Mouse (Mus musculus) forebrain, embryonic 15.5 days (tissue): Measurements from ENCODE around the gene Adcy1. TPM values are rescaled to one million over a fixed set of nuclear protein-coding genes. Genes with fewer than 3 reads are reported as not detected.
"Not testable (repeated sequence)": the region's sequence is repeated elsewhere in the genome, so short reads cannot be mapped to it uniquely, and the experiment has no call there.

ENCODE experiments used
- ATAC-seq: fragments of 200-750 bp; cut with Nextera tagmentation; replicated peaks from 2 replicates; pipeline ENCODE4 v1.8.0; 2017; ENCODE audit warnings: mild to moderate bottlenecking, moderate TSS enrichment, moderate library complexity
- H3K27ac ChIP-seq: fragments of 300-500 bp; sonication (generic); replicated peaks from 2 replicates; pipeline ENCODE4 v1.5.1; 2015; ENCODE audit warnings: mild to moderate bottlenecking, inconsistent platforms
- H3K27me3 ChIP-seq: fragments of 300-500 bp; sonication (generic); 2 replicates; pipeline ENCODE4 v1.6.1; 2015; ENCODE audit warnings: inconsistent platforms
- H3K36me3 ChIP-seq: fragments of 300-500 bp; sonication (generic); 2 replicates; pipeline ENCODE4 v1.6.1; 2015; ENCODE audit warnings: mild to moderate bottlenecking, inconsistent platforms
- H3K4me1 ChIP-seq: fragments of 300-500 bp; sonication (generic); 2 replicates; pipeline ENCODE4 v1.6.1; 2015; ENCODE audit warnings: inconsistent platforms
- H3K4me2 ChIP-seq: fragments of 300-500 bp; sonication (generic); replicated peaks from 2 replicates; pipeline ENCODE4 v1.6.1; 2015; ENCODE audit warnings: mild to moderate bottlenecking, inconsistent platforms
- H3K4me3 ChIP-seq: fragments of 300-500 bp; sonication (generic); 2 replicates; pipeline ENCODE4 v1.5.1; 2015; ENCODE audit warnings: mild to moderate bottlenecking, inconsistent platforms
- H3K9ac ChIP-seq: fragments of 300-500 bp; sonication (generic); replicated peaks from 2 replicates; pipeline ENCODE4 v1.6.1; 2015; ENCODE audit warnings: mild to moderate bottlenecking, inconsistent platforms
- H3K9me3 ChIP-seq: fragments of 300-500 bp; sonication (generic); 2 replicates; pipeline ENCODE4 v1.6.1; 2016; ENCODE audit warnings: inconsistent platforms
- WGBS: fragments of 180-500 bp; shearing (Covaris S2); methylation state at CpG from one replicate; pipeline ENCODE4 v1.1.7; 2015; ENCODE audit warnings: mixed read lengths; 5-methylcytosine and 5-hydroxymethylcytosine counted together
- polyA plus RNA-seq: library from polyadenylated mRNA; unstranded; fragments of >200 nt; fragmentation: Nextera tagmentation; extraction: Ambion mirVana; gene quantifications from 2 replicates; pipeline ENCODE4 v1.2.1, GENCODE M21; 2015

The Adcy1 gene
- polyA plus RNA-seq, 1 experiment from 2014 or later, result 6.9 TPM

DNA sequence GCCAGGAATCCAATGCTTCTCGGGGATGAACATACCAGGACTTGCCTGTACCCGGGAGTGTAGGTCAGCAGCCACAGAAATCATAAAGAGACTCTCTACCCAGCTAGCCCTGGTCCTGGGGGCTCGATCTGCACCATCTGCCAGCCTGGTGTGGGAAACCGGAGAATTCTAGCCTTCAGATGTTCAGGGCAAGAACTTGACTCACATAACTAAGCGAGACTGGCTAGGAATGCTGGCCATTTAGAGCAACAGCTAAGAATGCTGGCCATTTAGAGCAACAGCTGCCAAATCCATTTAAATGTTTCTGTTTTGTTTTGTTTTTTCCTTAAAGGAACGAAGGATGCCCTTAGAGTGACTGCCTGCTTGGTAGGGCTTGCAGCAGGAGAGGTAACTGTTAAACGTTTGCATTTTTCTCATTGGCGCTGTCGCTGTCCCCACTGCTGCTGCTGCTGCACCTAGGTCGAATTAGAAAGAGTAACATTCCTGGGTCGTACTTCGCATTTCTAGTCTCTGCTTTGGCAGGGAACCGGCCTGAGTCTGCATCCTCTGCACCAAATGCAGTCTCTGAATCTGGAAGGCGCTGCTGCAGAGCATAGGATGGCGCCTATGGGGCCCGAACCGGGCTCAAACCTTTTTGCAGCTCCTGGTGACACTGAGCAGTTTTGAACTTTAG is 149.0 kb downstream of the Adcy1 start:
- Histone ChIP-seq H3K27me3 (peaks cover 10% of the 10 kb centered on the region; the same call in 1 of the 2 replicates), H3K9ac (peak overlapping the region; percentile 68), H3K4me2 (peak overlapping the region; percentile 85), H3K9me3 (no peaks in the 10 kb centered on the region), H3K36me3 (no peaks in the 10 kb centered on the region), H3K27ac (no peak overlapping the region; the same call in 1 of the 2 replicates), H3K4me1 (peaks cover 33% of the 10 kb centered on the region), H3K4me3 (peak overlapping the region; percentile 59)
- ATAC-seq, result no peak
- WGBS, result 20% methylated on average over 17 of the region's 17 CpGs

GRCm38 (mm10) chr11:7213161-7213500 is 149.8 kb downstream of the Adcy1 start:
- Histone ChIP-seq H3K4me2 (peak overlapping the region; percentile 85), H3K4me1 (peaks cover 33% of the 10 kb centered on the region), H3K4me3 (peak overlapping the region; percentile 59), H3K27ac (peak overlapping the region; percentile 87), H3K27me3 (peaks cover 10% of the 10 kb centered on the region; the same call in 1 of the 2 replicates), H3K36me3 (no peaks in the 10 kb centered on the region), H3K9ac (peak overlapping the region; percentile 68), H3K9me3 (no peaks in the 10 kb centered on the region)
- under 1% methylated on average over 19 of the region's 19 CpGs for WGBS
- ATAC-seq, result no peak

- Histone ChIP-seq H3K4me3 (peak within 1 kb of the TSS; percentile 59), H3K9me3 (no peaks in the 10 kb centered on the region), H3K4me1 (peaks cover 33% of the 10 kb centered on the region), H3K36me3 (no peaks in the 10 kb centered on the region), H3K4me2 (peak within 1 kb of the TSS; percentile 85), H3K27me3 (peaks cover 10% of the 10 kb centered on the region; the same call in 1 of the 2 replicates), H3K27ac (peak within 1 kb of the TSS; percentile 87), H3K9ac (peak within 1 kb of the TSS; percentile 68)
- WGBS, result under 1% methylated on average over 75 of the region's 104 CpGs
- peak; percentile 92 for ATAC-seq
Measured at GRCm38 (mm10) chr11:7213501-7214341, 150.4 kb downstream of the Adcy1 start, which contains the start of gene Igfbp3. TSS of gene Igfbp3 (minus strand) at chr11:7213923.

GRCm38 (mm10) chr11:7214342-7214660 is 151.0 kb downstream of the Adcy1 start:
- Histone ChIP-seq H3K27ac (peak overlapping the region; percentile 87), H3K9ac (peak overlapping the region; percentile 68)
- under 1% methylated on average over 12 of the region's 12 CpGs for WGBS

GRCm38 (mm10) chr11:7214761-7215160 is 151.5 kb downstream of the Adcy1 start:
- peak overlapping the region; percentile 87 for H3K27ac ChIP-seq
- WGBS, result 7% methylated on average over 14 of the region's 14 CpGs
- no peak for ATAC-seq

More at GRCm38 (mm10) chr11:7214342-7214660, 151.0 kb downstream of the Adcy1 start:
- H3K4me1 ChIP-seq, result peaks cover 33% of the 10 kb centered on the region
- ATAC-seq, result no peak
- peak overlapping the region; percentile 85 for H3K4me2 ChIP-seq
- no peaks in the 10 kb centered on the region for H3K36me3 ChIP-seq
- H3K4me3 ChIP-seq, result peak overlapping the region; percentile 59
- peaks cover 10% of the 10 kb centered on the region; the same call in 1 of the 2 replicates for H3K27me3 ChIP-seq
- no peaks in the 10 kb centered on the region for H3K9me3 ChIP-seq

DNA sequence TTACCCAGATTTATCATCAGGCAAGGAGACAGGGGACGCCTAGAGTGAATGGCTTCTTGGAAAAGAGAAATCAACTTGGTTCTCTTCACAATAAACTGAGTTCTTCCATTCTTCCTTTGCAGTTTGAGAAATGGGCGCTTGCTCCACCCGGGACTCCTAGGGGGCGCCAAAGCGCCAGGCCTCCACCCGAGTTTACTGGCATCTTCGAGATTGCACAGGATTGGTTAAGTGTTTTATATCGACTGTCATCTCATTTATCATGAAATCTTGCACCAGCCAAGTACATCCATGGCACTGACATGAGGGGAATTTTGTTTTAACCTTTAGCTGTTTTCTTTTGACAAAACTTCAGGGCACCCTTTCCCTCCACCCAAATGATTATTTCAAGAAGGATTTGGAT is 152.4 kb downstream of the Adcy1 start:
- no peak for ATAC-seq
- Histone ChIP-seq H3K27ac (no peak overlapping the region), H3K4me1 (peaks cover 33% of the 10 kb centered on the region), H3K27me3 (peaks cover 10% of the 10 kb centered on the region; the same call in 1 of the 2 replicates), H3K4me2 (no peak overlapping the region), H3K9me3 (no peaks in the 10 kb centered on the region), H3K9ac (no peak overlapping the region), H3K4me3 (no peak overlapping the region), H3K36me3 (no peaks in the 10 kb centered on the region)
- WGBS, result 8% methylated on average over 8 of the region's 8 CpGs

More at GRCm38 (mm10) chr11:7214761-7215160, 151.5 kb downstream of the Adcy1 start:
- peak overlapping the region; percentile 59 for H3K4me3 ChIP-seq
- peaks cover 10% of the 10 kb centered on the region; the same call in 1 of the 2 replicates for H3K27me3 ChIP-seq
- no peaks in the 10 kb centered on the region for H3K36me3 ChIP-seq
- no peak overlapping the region for H3K9ac ChIP-seq
- H3K4me2 ChIP-seq, result peak overlapping the region; percentile 85
- H3K9me3 ChIP-seq, result no peaks in the 10 kb centered on the region
- H3K4me1 ChIP-seq, result peaks cover 33% of the 10 kb centered on the region

- H3K36me3 ChIP-seq, H3K27me3 ChIP-seq, ATAC-seq, H3K9me3 ChIP-seq, H3K27ac ChIP-seq, H3K4me3 ChIP-seq, H3K9ac ChIP-seq, H3K4me1 ChIP-seq, H3K4me2 ChIP-seq: not testable (repeated sequence)
- WGBS, result 71% methylated on average over 8 of the region's 8 CpGs
Measured at GRCm38 (mm10) chr11:7221826-7222225, 158.5 kb downstream of the Adcy1 start.

GRCm38 (mm10) chr11:7226200-7226599 is 162.9 kb downstream of the Adcy1 start:
- no peak overlapping the region for H3K4me2 ChIP-seq

GRCm38 (mm10) chr11:7226810-7227550 is 163.7 kb downstream of the Adcy1 start:
- no peaks in the 10 kb centered on the region for H3K4me1 ChIP-seq
- H3K9ac ChIP-seq, result no peak overlapping the region
- ATAC-seq, result no peak; the same call in 1 of the 2 replicates
- WGBS, result 85% methylated on average over 7 of the region's 7 CpGs
- H3K4me3 ChIP-seq, result no peak overlapping the region
- no peak overlapping the region for H3K4me2 ChIP-seq
- no peaks in the 10 kb centered on the region for H3K36me3 ChIP-seq
- H3K27me3 ChIP-seq, result no peaks in the 10 kb centered on the region
- peak overlapping the region; percentile 54 for H3K27ac ChIP-seq
- no peaks in the 10 kb centered on the region for H3K9me3 ChIP-seq

More at GRCm38 (mm10) chr11:7226200-7226599, 162.9 kb downstream of the Adcy1 start:
- peak overlapping the region; percentile 54 for H3K27ac ChIP-seq
- H3K4me1 ChIP-seq, result no peaks in the 10 kb centered on the region
- no peaks in the 10 kb centered on the region for H3K27me3 ChIP-seq
- H3K36me3 ChIP-seq, result no peaks in the 10 kb centered on the region
- no peaks in the 10 kb centered on the region for H3K9me3 ChIP-seq
- H3K9ac ChIP-seq, result no peak overlapping the region
- 65% methylated on average over 2 of the region's 2 CpGs for WGBS
- no peak overlapping the region for H3K4me3 ChIP-seq
- ATAC-seq, result peak; percentile 91

GRCm38 (mm10) chr11:7228107-7228506 is 164.8 kb downstream of the Adcy1 start:
- no peaks in the 10 kb centered on the region for H3K27me3 ChIP-seq
- H3K9ac ChIP-seq, result no peak overlapping the region
- H3K36me3 ChIP-seq, result no peaks in the 10 kb centered on the region
- H3K9me3 ChIP-seq, result no peaks in the 10 kb centered on the region
- ATAC-seq, result no peak
- H3K4me3 ChIP-seq, result no peak overlapping the region
- H3K27ac ChIP-seq, result no peak overlapping the region
- WGBS, result 91% methylated on average over 4 of the region's 4 CpGs
- H3K4me1 ChIP-seq, result no peaks in the 10 kb centered on the region
- H3K4me2 ChIP-seq, result no peak overlapping the region
